13 mouse cellular contexts compared by ENCODE assay signal in the genomic region with DNA sequence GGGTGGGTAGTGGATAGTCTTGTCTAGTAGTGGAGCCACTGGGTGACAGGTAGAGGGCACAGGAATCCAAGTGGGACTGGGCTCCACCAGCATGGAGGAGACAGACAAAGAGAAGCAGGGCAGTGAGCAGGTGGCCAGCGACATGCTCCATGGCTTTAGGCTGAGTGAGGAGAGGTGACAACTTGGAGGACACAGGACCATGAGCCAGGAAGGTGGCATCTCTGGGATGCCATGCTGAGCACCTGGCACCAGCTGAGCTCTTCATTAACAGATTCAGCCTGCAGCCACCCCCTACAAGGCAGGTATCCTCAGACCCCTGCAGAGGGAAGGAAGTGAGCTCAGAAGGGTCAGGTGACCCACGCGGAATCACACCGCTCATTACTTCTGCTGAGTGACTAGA.
DNase-seq lines count a peak whose midpoint lies in the region.
"Had no signal": no experiment of that assay in that cellular context is flagged by ENCODE, and none has a peak within 500 bp of the region (broad histone marks: within the 10 kb centered on the region; RNA-seq: fewer than 3 reads in every experiment).

No protein-coding gene starts in this region.

- peak; percentile 49 for DNase-seq in heart, adult 11 months
- DNase-seq in heart, postnatal 25 days (ENCODE audit: low spot score): no peak
- DNase-seq in urinary bladder, adult 2 months (ENCODE audit: low spot score): peak; percentile 9
- DNase-seq in urinary bladder, postnatal 36 days (ENCODE audit: low spot score in 2 of 2): no peak
- peak; percentile 57 to 66 for DNase-seq in cerebellum, postnatal 10 days
- no peak for DNase-seq in thymus, postnatal 36 days
- no peak for DNase-seq in layer of hippocampus, adult 9-11 months
- DNase-seq: adrenal gland, postnatal 25 days; gastrocnemius, postnatal 36 days; heart, postnatal 4 days; kidney, adult 2 months; right cerebral cortex, adult 18-20 months; thymus, postnatal 25 days had no signal

- intact Hi-C loops in heart, postnatal 25 days (cut with DNase I): no loop called here

Comparison
In these comparisons a context has a peak if more than half of its experiments do, and no peak if none do; other contexts are left out.
1. DNase-seq: peak in heart, adult 11 months (single experiment), urinary bladder, adult 2 months (single experiment) and cerebellum, postnatal 10 days (2 of 2); none in heart, postnatal 25 days (single experiment), urinary bladder, postnatal 36 days (0 of 2), thymus, postnatal 36 days (0 of 2) and layer of hippocampus, adult 9-11 months (single experiment).